8 mouse cellular contexts compared by ENCODE assay signal in genomic region chr4:148914863-148915622, GRCm38 (mm10).
A peak's percentile ranks its signal among the peaks of the same experiment; 100 is the strongest.
DNase-seq lines count a peak whose midpoint lies in the region; ATAC-seq lines count a peak whose summit lies in the region.

No protein-coding gene starts in this region.

- H3K4me1 ChIP-seq in embryonic facial prominence, embryonic 11.5 days (ENCODE audit: control insufficient read depth, insufficient read depth, low read length): 0 out of 2 replicates have a peak, but pooled peaks cover 5% of the 10 kb centered on the region
- H3K4me1 ChIP-seq in heart, embryonic 14.5 days (ENCODE audit: control insufficient read depth in 2 of 2, insufficient read depth in 2 of 2, low read length in 2 of 2): peaks cover 48 to 74% of the 10 kb centered on the region in 2 experiments
- H3K4me1 ChIP-seq in kidney, embryonic 15.5 days: peaks cover 89% of the 10 kb centered on the region
- peaks cover 46% of the 10 kb centered on the region for H3K4me1 ChIP-seq in stomach, embryonic 16.5 days (ENCODE audit: control insufficient read depth, insufficient read depth, low read length)

- 0 out of 2 replicates have a peak, but pooled peaks have one; percentile 66 for ATAC-seq in embryonic facial prominence, embryonic 11.5 days (replicated peaks; ENCODE audit: insufficient number of reproducible peaks, low FRiP score, low TSS enrichment, low read depth)
- ATAC-seq in heart, embryonic 14.5 days (ENCODE audit: insufficient number of reproducible peaks, insufficient read depth, low FRiP score, low read depth): peak; percentile 27; the same call in 1 of the 2 replicates
- peak; percentile 75 for ATAC-seq in kidney, embryonic 15.5 days (replicated peaks; ENCODE audit: low FRiP score)
- peak; percentile 75; the same call in 1 of the 2 replicates for ATAC-seq in stomach, embryonic 16.5 days (ENCODE audit: insufficient read depth, low FRiP score)

- no peak overlapping the region for H3K9ac ChIP-seq in embryonic facial prominence, embryonic 11.5 days (replicated peaks; ENCODE audit: low read length)
- H3K9ac ChIP-seq in heart, embryonic 14.5 days (ENCODE audit: low read length): 0 out of 2 replicates have a peak overlapping the region, but pooled peaks have one; percentile 32
- no peak overlapping the region for H3K9ac ChIP-seq in kidney, embryonic 15.5 days
- H3K9ac ChIP-seq in stomach, embryonic 16.5 days (ENCODE audit: low read length): 0 out of 2 replicates have a peak overlapping the region, but pooled peaks have one; percentile 21

- no peak overlapping the region for H3K4me3 ChIP-seq in embryonic facial prominence, embryonic 11.5 days (ENCODE audit: low read depth, low read length)
- no peak overlapping the region for H3K4me3 ChIP-seq in heart, embryonic 14.5 days (ENCODE audit: control insufficient read depth in 1 of 2, insufficient read depth in 1 of 2, low read depth in 1 of 2, low read length in 2 of 2)
- no peak overlapping the region for H3K4me3 ChIP-seq in kidney, embryonic 15.5 days (replicated peaks)
- no peak overlapping the region for H3K4me3 ChIP-seq in stomach, embryonic 16.5 days (replicated peaks; ENCODE audit: low read length)

- no peak overlapping the region for H3K27ac ChIP-seq in embryonic facial prominence, embryonic 11.5 days (replicated peaks; ENCODE audit: low read depth, low read length)
- peak overlapping the region; percentile 17 to 47; a peak in 1 of 4 replicates for H3K27ac ChIP-seq in heart, embryonic 14.5 days (replicated peaks in 1 of 2; ENCODE audit: control insufficient read depth in 1 of 2, insufficient read depth in 1 of 2, low read depth in 2 of 2, low read length in 2 of 2)
- H3K27ac ChIP-seq in kidney, embryonic 15.5 days: peak overlapping the region; percentile 63
- no peak overlapping the region for H3K27ac ChIP-seq in stomach, embryonic 16.5 days (ENCODE audit: low read length)

- H3K27me3 ChIP-seq in embryonic facial prominence, embryonic 11.5 days (ENCODE audit: control insufficient read depth, insufficient read depth, low read length): peaks cover 7% of the 10 kb centered on the region
- H3K27me3 ChIP-seq in heart, embryonic 14.5 days (ENCODE audit: control insufficient read depth, insufficient read depth, low read length): no peaks in the 10 kb centered on the region
- H3K27me3 ChIP-seq in kidney, embryonic 15.5 days: peaks cover 31% of the 10 kb centered on the region
- no peaks in the 10 kb centered on the region for H3K27me3 ChIP-seq in stomach, embryonic 16.5 days (ENCODE audit: control insufficient read depth, insufficient read depth, low read length)

- H3K9me3 ChIP-seq in embryonic facial prominence, embryonic 11.5 days (replicated peaks; ENCODE audit: control insufficient read depth, low read length): no peaks in the 10 kb centered on the region
- no peaks in the 10 kb centered on the region for H3K9me3 ChIP-seq in heart, embryonic 14.5 days (ENCODE audit: control insufficient read depth, low read length)
- no peaks in the 10 kb centered on the region for H3K9me3 ChIP-seq in kidney, embryonic 15.5 days (replicated peaks)
- no peaks in the 10 kb centered on the region for H3K9me3 ChIP-seq in stomach, embryonic 16.5 days (replicated peaks; ENCODE audit: control insufficient read depth, low read length)

- no peaks in the 10 kb centered on the region for H3K36me3 ChIP-seq in embryonic facial prominence, embryonic 11.5 days (replicated peaks; ENCODE audit: control insufficient read depth, insufficient read depth, low read depth, low read length)
- peaks cover 4% of the 10 kb centered on the region; the same call in 1 of the 2 replicates for H3K36me3 ChIP-seq in heart, embryonic 14.5 days (ENCODE audit: control insufficient read depth, insufficient read depth, low read length)
- H3K36me3 ChIP-seq in kidney, embryonic 15.5 days: no peaks in the 10 kb centered on the region
- H3K36me3 ChIP-seq in stomach, embryonic 16.5 days (ENCODE audit: control insufficient read depth, insufficient read depth, low read length): no peaks in the 10 kb centered on the region

- DNase-seq in cerebellum, postnatal 14 days: peak; percentile 56 to 82
- DNase-seq in cerebellum, adult 8-10 months: no peak
- DNase-seq in embryonic facial prominence, embryonic 11.5 days (ENCODE audit: low spot score): peak; percentile 91
- DNase-seq in lung, postnatal 36 days: peak; percentile 86
- no peak for DNase-seq in right cerebral cortex, postnatal 4 days

- H3K4me2 ChIP-seq in embryonic facial prominence, embryonic 11.5 days (ENCODE audit: low read depth, low read length): no peak overlapping the region
- peak overlapping the region; percentile 1; the same call in 1 of the 2 replicates for H3K4me2 ChIP-seq in heart, embryonic 14.5 days (ENCODE audit: low read length)
- peak overlapping the region; percentile 33; the same call in 1 of the 2 replicates for H3K4me2 ChIP-seq in kidney, embryonic 15.5 days
- no peak overlapping the region for H3K4me2 ChIP-seq in stomach, embryonic 16.5 days (ENCODE audit: low read depth, low read length)

- WGBS in embryonic facial prominence, embryonic 11.5 days: 47% methylated on average over 10 of the region's 10 CpGs
- 50% methylated on average over 10 of the region's 10 CpGs for WGBS in heart, embryonic 14.5 days
- WGBS in kidney, embryonic 15.5 days: 38% methylated on average over 10 of the region's 10 CpGs
- WGBS in stomach, embryonic 16.5 days: 48% methylated on average over 10 of the region's 10 CpGs

Comparison
In these comparisons a context has a peak if more than half of its experiments do, and no peak if none do; other contexts are left out.
1. DNase-seq: peak in cerebellum, postnatal 14 days (2 of 2), embryonic facial prominence, embryonic 11.5 days (single experiment) and lung, postnatal 36 days (single experiment); none in cerebellum, adult 8-10 months (single experiment) and right cerebral cortex, postnatal 4 days (single experiment).
2. H3K27ac ChIP-seq: peak in heart, embryonic 14.5 days (2 of 2) and kidney, embryonic 15.5 days (single experiment); none in embryonic facial prominence, embryonic 11.5 days (single experiment) and stomach, embryonic 16.5 days (single experiment).
3. H3K4me2 ChIP-seq: peak in heart, embryonic 14.5 days (single experiment) and kidney, embryonic 15.5 days (single experiment); none in embryonic facial prominence, embryonic 11.5 days (single experiment) and stomach, embryonic 16.5 days (single experiment).
4. H3K9ac ChIP-seq: peak in heart, embryonic 14.5 days (single experiment) and stomach, embryonic 16.5 days (single experiment); none in embryonic facial prominence, embryonic 11.5 days (single experiment) and kidney, embryonic 15.5 days (single experiment).
5. Peak in every context shown above with its lines, with median percentiles within 50 percentile points of each other: ATAC-seq.